Mouse (Mus musculus): ENCODE measurements around the gene Akr1a1. TPM values are rescaled to one million over a fixed set of nuclear protein-coding genes. Genes with fewer than 3 reads are reported as not detected.
A peak's percentile ranks its signal among the peaks of the same experiment; 100 is the strongest.
"Not testable (repeated sequence)": the region's sequence is repeated elsewhere in the genome, so short reads cannot be mapped to it uniquely, and the experiment has no call there.

Akr1a1 gene
- 100 to 1,000 TPM; 419 to 457 TPM for total RNA-seq (2021)

- intact Hi-C loops (cut with DNase I): loop anchor here (1.0 kb wide), 1 partner anchor 33 kb away; no protein-coding TSS in a partner anchor
- DNase-seq: peak; percentile 95
Measured at GRCm38 (mm10) chr4:116650924-116651796, at the start of gene Akr1a1. Gene Akr1a1, minus strand, starts transcription at chr4:116651680.

- DNase-seq: no peak
- intact Hi-C loops (cut with DNase I): loop anchor here (10.0 kb wide), 1 partner anchor 424 kb away; the partner anchor contains the start of genes Btbd19 and Tctex1d4
Measured at GRCm38 (mm10) chr4:116700964-116701363, 49.5 kb upstream of the Akr1a1 start.

- DNase-seq: no peak
- intact Hi-C loops (cut with DNase I): no loop called here
Measured at GRCm38 (mm10) chr4:116698693-116699342, 47.3 kb upstream of the Akr1a1 start.

GRCm38 (mm10) chr4:116693785-116694184 lies 42.3 kb upstream of the Akr1a1 start:
- intact Hi-C loops (cut with DNase I): no loop called here
- no peak for DNase-seq

- intact Hi-C loops (cut with DNase I): no loop called here
Measured at GRCm38 (mm10) chr4:116692146-116692545, 40.7 kb upstream of the Akr1a1 start.

GRCm38 (mm10) chr4:116689309-116689876 lies 37.9 kb upstream of the Akr1a1 start:
- no peak for DNase-seq
- intact Hi-C loops (cut with DNase I): no loop called here

More at GRCm38 (mm10) chr4:116692146-116692545, 40.7 kb upstream of the Akr1a1 start:
- DNase-seq: no peak

- no peak for DNase-seq
- intact Hi-C loops (cut with DNase I): no loop called here
Measured at GRCm38 (mm10) chr4:116687041-116687440, 35.6 kb upstream of the Akr1a1 start.

GRCm38 (mm10) chr4:116685402-116686061 lies 34.1 kb upstream of the Akr1a1 start, which contains the start of gene Prdx1:
Gene Prdx1, plus strand, starts transcription at chr4:116685544.
- intact Hi-C loops (cut with DNase I): no loop called here

GRCm38 (mm10) chr4:116684665-116685064 lies 33.2 kb upstream of the Akr1a1 start:
- no peak for DNase-seq
- intact Hi-C loops (cut with DNase I): loop anchor here (1.0 kb wide), 1 partner anchor 33 kb away; the partner anchor contains the start of gene Akr1a1

More at GRCm38 (mm10) chr4:116685402-116686061, 34.1 kb upstream of the Akr1a1 start, which contains the start of gene Prdx1:
- peak; percentile 97 to 99 for DNase-seq

GRCm38 (mm10) chr4:116683957-116684356 lies 32.5 kb upstream of the Akr1a1 start:
- no peak for DNase-seq
- intact Hi-C loops (cut with DNase I): loop anchor here (1.0 kb wide), 1 partner anchor 33 kb away; the partner anchor contains the start of gene Akr1a1

- intact Hi-C loops (cut with DNase I); DNase-seq: not testable (repeated sequence)
Measured at GRCm38 (mm10) chr4:116680521-116680920, 29.0 kb upstream of the Akr1a1 start.

- intact Hi-C loops (cut with DNase I): no loop called here
- no peak for DNase-seq
Measured at GRCm38 (mm10) chr4:116679141-116679540, 27.7 kb upstream of the Akr1a1 start.

- intact Hi-C loops (cut with DNase I): no loop called here
- no peak for DNase-seq
Measured at GRCm38 (mm10) chr4:116677808-116678207, 26.3 kb upstream of the Akr1a1 start.

- intact Hi-C loops (cut with DNase I): no loop called here
- DNase-seq: no peak
Measured at GRCm38 (mm10) chr4:116676027-116676426, 24.5 kb upstream of the Akr1a1 start.

GRCm38 (mm10) chr4:116674761-116675160 lies 23.3 kb upstream of the Akr1a1 start:
- DNase-seq; intact Hi-C loops (cut with DNase I): not testable (repeated sequence)

- no peak for DNase-seq
- intact Hi-C loops (cut with DNase I): no loop called here
Measured at GRCm38 (mm10) chr4:116672785-116673184, 21.3 kb upstream of the Akr1a1 start.

- no peak for DNase-seq
- intact Hi-C loops (cut with DNase I): no loop called here
Measured at GRCm38 (mm10) chr4:116669291-116669690, 17.8 kb upstream of the Akr1a1 start.

GRCm38 (mm10) chr4:116668145-116668544 lies 16.7 kb upstream of the Akr1a1 start:
- intact Hi-C loops (cut with DNase I): no loop called here
- DNase-seq: peak in 1 of 2 experiments; percentile 28

GRCm38 (mm10) chr4:116666625-116667024 lies 15.1 kb upstream of the Akr1a1 start:
- no peak for DNase-seq
- intact Hi-C loops (cut with DNase I): no loop called here

- intact Hi-C loops (cut with DNase I): no loop called here
Measured at GRCm38 (mm10) chr4:116661998-116662397, 10.5 kb upstream of the Akr1a1 start.

More at GRCm38 (mm10) chr4:116661998-116662397, 10.5 kb upstream of the Akr1a1 start:
- DNase-seq: no peak

Measured in heart, postnatal 10 days (tissue).